Mouse (Mus musculus) MEL (cell line): Measurements from ENCODE around the gene Pde1a. TPM values are rescaled to one million over a fixed set of nuclear protein-coding genes. Genes with fewer than 3 reads are reported as not detected.

Experiments
- DNase-seq: peaks from one replicate; pipeline ENCODE4 v3.0.0; 2011; ENCODE audit warnings: low read depth, low spot score
- H3K27ac ChIP-seq: 2 replicates; pipeline ENCODE4 v1.5.1; 2012; ENCODE audit warnings: low read depth, mild to moderate bottlenecking, control low read depth, low read length, moderate library complexity; ENCODE audit not compliant: control insufficient read depth
- H3K27me3 ChIP-seq, 2 experiments: fragments of 150-350 bp in 1 of 2; sonication (generic) in 1 of 2; 2 replicates each; pipeline ENCODE4 v1.6.1; 2012; ENCODE audit warnings: low read length in 2 of 2, mild to moderate bottlenecking in 2 of 2, improper control_type of control experiment in 1 of 2, moderate library complexity in 1 of 2; ENCODE audit not compliant: insufficient read depth in 2 of 2, control insufficient read depth in 1 of 2
- H3K36me3 ChIP-seq, 2 experiments: 2 replicates each; pipeline ENCODE4 v1.6.1; 2012 to 2014; ENCODE audit warnings: low read length in 2 of 2, improper control_type of control experiment in 1 of 2, inconsistent platforms in 1 of 2, mild to moderate bottlenecking in 1 of 2; ENCODE audit not compliant: insufficient read depth in 2 of 2, control insufficient read depth in 1 of 2
- H3K4me1 ChIP-seq, 2 experiments: fragments of 150-350 bp in 1 of 2; sonication (generic) in 1 of 2; 2 replicates each; pipeline ENCODE4 v1.6.1; 2012; ENCODE audit warnings: low read length in 2 of 2, improper control_type of control experiment in 1 of 2, mild to moderate bottlenecking in 1 of 2; ENCODE audit not compliant: insufficient read depth in 2 of 2, control insufficient read depth in 1 of 2
- H3K4me3 ChIP-seq, 2 experiments: fragments of 150-350 bp in 1 of 2; sonication (generic) in 1 of 2; 2 replicates each; pipeline ENCODE4 v1.5.1; 2012; ENCODE audit warnings: low read depth in 2 of 2, low read length in 2 of 2, mild to moderate bottlenecking in 2 of 2, moderate library complexity in 2 of 2, control low read depth in 1 of 2, improper control_type of control experiment in 1 of 2; ENCODE audit not compliant: control insufficient read depth in 1 of 2, insufficient read depth in 1 of 2
- H3K79me2 ChIP-seq: 2 replicates; pipeline ENCODE4 v1.6.1; 2012; ENCODE audit warnings: mild to moderate bottlenecking, low read length, moderate library complexity; ENCODE audit not compliant: control insufficient read depth, poor library complexity, insufficient read depth
- H3K9ac ChIP-seq: 2 replicates; pipeline ENCODE4 v1.6.1; 2012; ENCODE audit warnings: low read depth, mild to moderate bottlenecking, control low read depth, low read length, moderate library complexity; ENCODE audit not compliant: control insufficient read depth, poor library complexity, severe bottlenecking
- H3K9me3 ChIP-seq: fragments of 150-350 bp; sonication (generic); replicated peaks from 2 replicates; pipeline ENCODE4 v1.6.1; 2012; ENCODE audit warnings: mild to moderate bottlenecking, low read length, improper control_type of control experiment, moderate library complexity; ENCODE audit not compliant: insufficient read depth
- BHLHE40 ChIP-seq: IDR thresholded peaks from 2 replicates; pipeline ENCODE4 v1.6.1; 2012; ENCODE audit warnings: low read depth, mild to moderate bottlenecking, inconsistent platforms, low read length, improper control_type of control experiment, borderline replicate concordance
- CTCF ChIP-seq, 3 experiments: IDR thresholded peaks in 2 of 3; conservative IDR thresholded peaks in 1 of 3; 2 replicates each; pipeline ENCODE4 v1.5.1; 2011 to 2012; ENCODE audit warnings: low read length in 3 of 3, low read depth in 2 of 3, mild to moderate bottlenecking in 2 of 3, improper control_type of control experiment in 1 of 3, inconsistent platforms in 1 of 3, mixed read lengths in 1 of 3, moderate library complexity in 1 of 3; ENCODE audit not compliant: control insufficient read depth in 1 of 3, insufficient read depth in 1 of 3, poor library complexity in 1 of 3, severe bottlenecking in 1 of 3
- EP300 ChIP-seq, 2 experiments: IDR thresholded peaks; 2 replicates each; pipeline ENCODE4 v1.6.1; 2011; ENCODE audit warnings: improper control_type of control experiment in 2 of 2, low read length in 2 of 2, low read depth in 1 of 2, mild to moderate bottlenecking in 1 of 2
- ETS1 ChIP-seq: IDR thresholded peaks from 2 replicates; pipeline ENCODE4 v1.6.1; 2012; ENCODE audit warnings: low read depth, mild to moderate bottlenecking, inconsistent platforms, low read length, improper control_type of control experiment, moderate library complexity
- GATA1 ChIP-seq: IDR thresholded peaks from 2 replicates; pipeline ENCODE4 v1.6.1; 2011; ENCODE audit warnings: low read depth, low read length, improper control_type of control experiment
- MAFK ChIP-seq: IDR thresholded peaks from 2 replicates; pipeline ENCODE4 v1.6.1; 2011; ENCODE audit warnings: low read depth, mild to moderate bottlenecking, low read length, improper control_type of control experiment, borderline replicate concordance
- MEF2A ChIP-seq: IDR thresholded peaks from 2 replicates; pipeline ENCODE4 v1.6.1; 2014; ENCODE audit warnings: low read depth, mild to moderate bottlenecking, inconsistent platforms, low read length, improper control_type of control experiment; ENCODE audit not compliant: poor library complexity, insufficient replicate concordance, severe bottlenecking; ENCODE audit errors: extremely low read depth
- MYB ChIP-seq: IDR thresholded peaks from 2 replicates; pipeline ENCODE4 v1.6.1; 2011; ENCODE audit warnings: mild to moderate bottlenecking, low read depth, low read length, improper control_type of control experiment
- RAD21 ChIP-seq: IDR thresholded peaks from 2 replicates; pipeline ENCODE4 v1.6.1; 2011; ENCODE audit warnings: mild to moderate bottlenecking, low read depth, low read length, improper control_type of control experiment
- RCOR1 ChIP-seq: IDR thresholded peaks from 2 replicates; pipeline ENCODE4 v1.6.1; 2012; ENCODE audit warnings: low read depth, mild to moderate bottlenecking, inconsistent platforms, low read length, improper control_type of control experiment
- TAL1 ChIP-seq: IDR thresholded peaks from 2 replicates; pipeline ENCODE4 v1.6.1; 2012; ENCODE audit warnings: mild to moderate bottlenecking, inconsistent platforms, low read length, moderate library complexity, mixed read lengths
- TBP ChIP-seq: IDR thresholded peaks from 2 replicates; pipeline ENCODE4 v1.8.0; 2011; ENCODE audit warnings: low read depth, low read length, improper control_type of control experiment
- TCF12 ChIP-seq: IDR thresholded peaks from 2 replicates; pipeline ENCODE4 v1.6.1; 2014; ENCODE audit warnings: low read depth, mild to moderate bottlenecking, inconsistent platforms, low read length, improper control_type of control experiment, moderate library complexity
- ZKSCAN1 ChIP-seq: IDR thresholded peaks from 2 replicates; pipeline ENCODE4 v1.6.1; 2012; ENCODE audit warnings: low read depth, mild to moderate bottlenecking, inconsistent platforms, low read length, improper control_type of control experiment, moderate library complexity
- polyA plus RNA-seq, 2 experiments: library from polyadenylated mRNA; stranded (reverse) in 1 of 2; unstranded in 1 of 2; fragments of >175 nt in 1 of 2; fragments of >200 nt in 1 of 2; gene quantifications; 2 replicates each; pipeline versions ENCODE4 v1.2.1 to v1.2.4; 2012; ENCODE audit warnings: low replicate concordance in 2 of 2, low read depth in 1 of 2; ENCODE audit not compliant: insufficient read length in 2 of 2, insufficient read depth in 1 of 2, missing spikeins in 1 of 2
- total RNA-seq: library from RNA; depleted of rRNA; stranded (reverse); fragments of 300-350 nt; gene quantifications from 2 replicates; pipeline ENCODE4 v1.2.3, GENCODE M21; 2012

Gene Pde1a
- total and polyA plus RNA-seq, 3 experiments, result not detected

DNA sequence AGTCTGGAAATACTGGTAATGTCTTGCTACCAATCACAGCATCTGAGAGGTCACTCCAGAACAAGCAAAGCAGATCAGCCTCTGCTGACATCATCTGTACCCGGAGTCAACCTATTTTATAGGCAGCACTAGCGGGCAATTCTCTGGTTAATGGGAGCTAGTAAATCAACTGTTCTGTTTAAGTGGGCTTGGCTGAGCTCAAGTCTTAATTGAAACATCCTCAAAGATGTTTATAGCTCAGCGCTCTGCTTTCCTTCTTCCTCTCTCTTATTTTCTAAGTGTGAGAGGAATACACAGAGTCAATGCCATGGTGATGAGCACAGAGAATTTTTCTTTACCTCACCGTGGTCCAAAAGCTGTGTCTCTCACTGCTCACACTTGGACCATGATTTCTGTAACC is 208.8 kb downstream of the Pde1a start:
- no peak overlapping the region for H3K4me3 ChIP-seq
- no peaks in the 10 kb centered on the region for H3K36me3 ChIP-seq
- H3K27ac ChIP-seq, result no peak overlapping the region
- H3K27me3 ChIP-seq, result no peaks in the 10 kb centered on the region; a peak in 1 of 4 replicates
- TF ChIP-seq TCF12, result no peak
- no peak for TF ChIP-seq GATA1
- TF ChIP-seq TAL1, result no peak
- no peak for TF ChIP-seq ETS1
- DNase-seq, result no peak
- no peaks in the 10 kb centered on the region for H3K79me2 ChIP-seq
- no peak overlapping the region for H3K9ac ChIP-seq
- H3K4me1 ChIP-seq, result no peaks in the 10 kb centered on the region
- H3K9me3 ChIP-seq, result no peaks in the 10 kb centered on the region

DNA sequence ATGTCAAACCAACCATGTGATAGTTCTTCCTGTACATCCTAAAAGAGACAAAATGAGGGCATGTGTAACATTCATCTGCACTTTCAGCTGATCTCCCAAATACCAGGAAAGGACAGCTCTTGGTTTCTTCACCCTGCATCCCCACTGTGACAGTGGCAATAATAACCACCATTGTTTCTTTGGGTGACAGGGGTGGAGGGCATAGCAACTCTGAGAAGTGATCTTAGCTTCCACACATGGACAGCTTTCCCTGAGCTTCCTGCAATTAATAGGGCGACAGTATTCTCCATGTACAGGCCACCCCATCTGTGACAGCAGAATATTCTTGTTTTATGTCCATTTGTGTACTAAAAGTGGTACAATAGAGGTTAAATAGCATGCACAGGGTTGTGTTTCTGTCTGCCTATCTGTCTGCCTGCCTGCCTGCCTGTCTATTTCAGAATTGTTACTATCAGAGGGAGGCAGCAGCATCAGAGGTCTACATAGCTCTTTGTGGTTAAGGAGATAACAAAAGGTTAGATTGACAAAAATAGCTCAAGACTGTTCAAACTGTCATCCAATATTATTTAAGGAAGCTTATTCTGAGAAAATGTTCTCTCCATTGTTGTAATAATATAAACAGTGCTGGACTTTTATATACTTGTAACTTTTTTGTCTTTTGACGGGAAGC is 227.3 kb downstream of the Pde1a start:
- no peak overlapping the region for H3K4me3 ChIP-seq
- peaks cover 0 to 7% of the 10 kb centered on the region in 2 experiments; a peak in 2 of 4 replicates for H3K36me3 ChIP-seq
- H3K27me3 ChIP-seq, result peaks cover 0 to 6% of the 10 kb centered on the region in 2 experiments; a peak in 3 of 4 replicates
- H3K4me1 ChIP-seq, result peaks cover 2 to 7% of the 10 kb centered on the region in 2 experiments; a peak in 1 of 4 replicates
- peak; percentile 52 for DNase-seq
- H3K9me3 ChIP-seq, result no peaks in the 10 kb centered on the region
- no peaks in the 10 kb centered on the region for H3K79me2 ChIP-seq
- H3K9ac ChIP-seq, result no peak overlapping the region
- peak; percentile 99 for TF ChIP-seq MEF2A
- TF ChIP-seq CTCF (IDR thresholded peaks at IDR 0.05 in 2 of 3, conservative IDR thresholded peaks at IDR 0.05 in 1 of 3; ENCODE audit: control insufficient read depth in 1 of 3, insufficient read depth in 1 of 3, low read depth in 2 of 3, low read length in 3 of 3, poor library complexity in 1 of 3, severe bottlenecking in 1 of 3), result no peak
- peak; percentile 94 for TF ChIP-seq TCF12
- peak; percentile 88 for TF ChIP-seq ETS1
- peak; percentile 78 for TF ChIP-seq GATA1
- TF ChIP-seq MYB, result peak; percentile 60; the same call in 1 of the 2 replicates
- peak; percentile 65 for TF ChIP-seq RCOR1
- TF ChIP-seq EP300 (IDR thresholded peaks at IDR 0.05; ENCODE audit: low read depth in 1 of 2, low read length in 2 of 2), result peak; percentile 82 to 90
- no peak for TF ChIP-seq TBP
- peak; percentile 31; the same call in 1 of the 2 replicates for TF ChIP-seq BHLHE40
- peak; percentile 57 for TF ChIP-seq TAL1
- TF ChIP-seq ZKSCAN1, result no peak
- peak; percentile 59; the same call in 1 of the 2 replicates for TF ChIP-seq MAFK
- no peak for TF ChIP-seq RAD21
- no peak overlapping the region for H3K27ac ChIP-seq
